Mouse (Mus musculus) CH12.LX (cell line): Measurements from ENCODE around the gene Lamtor4. TPM values are rescaled to one million over a fixed set of nuclear protein-coding genes. Genes with fewer than 3 reads are reported as not detected.

Experiments
- DNase-seq: peaks from one replicate; pipeline ENCODE4 v3.0.0-alpha.2; 2013; ENCODE audit errors: extremely low read depth
- H3K27ac ChIP-seq: 2 replicates; pipeline ENCODE4 v1.5.1; 2012; ENCODE audit warnings: low read depth, mild to moderate bottlenecking, control low read depth, moderate library complexity; ENCODE audit not compliant: insufficient read depth
- H3K27me3 ChIP-seq: replicated peaks from 2 replicates; pipeline ENCODE3; 2012; ENCODE audit warnings: inconsistent platforms
- H3K36me3 ChIP-seq, 2 experiments: replicated peaks in 1 of 2; 2 replicates each; pipeline versions ENCODE3 to v1.6.1; 2012; ENCODE audit warnings: inconsistent platforms in 1 of 2, low read length in 1 of 2, mild to moderate bottlenecking in 1 of 2, mixed read lengths in 1 of 2, moderate library complexity in 1 of 2; ENCODE audit not compliant: control insufficient read depth in 1 of 2, insufficient read depth in 1 of 2
- H3K4me1 ChIP-seq, 2 experiments: 2 replicates each; pipeline ENCODE4 v1.6.1; 2012; ENCODE audit warnings: inconsistent platforms in 1 of 2, moderate library complexity in 1 of 2; ENCODE audit not compliant: insufficient read depth in 2 of 2, control insufficient read depth in 1 of 2
- H3K4me2 ChIP-seq: 2 replicates; pipeline ENCODE4 v1.6.1; 2012; ENCODE audit warnings: low read depth, mild to moderate bottlenecking, control low read depth; ENCODE audit not compliant: poor library complexity, insufficient read depth, severe bottlenecking
- H3K4me3 ChIP-seq, 3 experiments: fragments of 150-350 bp in 1 of 3; sonication (generic) in 1 of 3; replicated peaks in 1 of 3; 2 replicates each; pipeline versions ENCODE3 to v1.5.1; 2011 to 2012; ENCODE audit warnings: low read depth in 2 of 3, low read length in 2 of 3, mild to moderate bottlenecking in 2 of 3, moderate library complexity in 2 of 3, control low read depth in 1 of 3, improper control_type of control experiment in 1 of 3, inconsistent platforms in 1 of 3, mixed read lengths in 1 of 3; ENCODE audit not compliant: poor library complexity in 1 of 3
- H3K79me2 ChIP-seq: replicated peaks from 2 replicates; pipeline ENCODE4 v1.6.1; 2012; ENCODE audit warnings: mild to moderate bottlenecking, moderate library complexity; ENCODE audit not compliant: control insufficient read depth, poor library complexity, insufficient read depth, severe bottlenecking; ENCODE audit errors: extremely low read depth
- H3K9ac ChIP-seq: 2 replicates; pipeline ENCODE4 v1.6.1; 2012; ENCODE audit warnings: low read depth, mild to moderate bottlenecking, control low read depth, moderate library complexity; ENCODE audit not compliant: insufficient read depth
- H3K9me3 ChIP-seq: replicated peaks from 2 replicates; pipeline ENCODE3; 2012; ENCODE audit warnings: low read length, inconsistent platforms, mixed read lengths
- CHD2 ChIP-seq: IDR thresholded peaks from 2 replicates; pipeline ENCODE4 v1.6.1; 2011; ENCODE audit warnings: low read length, improper control_type of control experiment
- E2F4 ChIP-seq: IDR thresholded peaks from 2 replicates; pipeline ENCODE4 v1.6.1; 2011; ENCODE audit warnings: low read depth, low read length, improper control_type of control experiment; ENCODE audit not compliant: insufficient replicate concordance
- ELF1 ChIP-seq: IDR thresholded peaks from 2 replicates; pipeline ENCODE4 v1.6.1; 2014; ENCODE audit warnings: low read depth, mild to moderate bottlenecking, inconsistent platforms, low read length, improper control_type of control experiment
- EP300 ChIP-seq: IDR thresholded peaks from 2 replicates; pipeline ENCODE4 v1.6.1; 2011; ENCODE audit warnings: low read length, improper control_type of control experiment
- HCFC1 ChIP-seq: IDR thresholded peaks from 2 replicates; pipeline ENCODE4 v1.6.1; 2012; ENCODE audit warnings: low read depth, mild to moderate bottlenecking, inconsistent platforms, low read length, improper control_type of control experiment
- JUN ChIP-seq: IDR thresholded peaks from 2 replicates; pipeline ENCODE4 v1.6.1; 2011; ENCODE audit warnings: low read depth, mild to moderate bottlenecking, low read length, improper control_type of control experiment, moderate library complexity; ENCODE audit not compliant: insufficient read depth
- MAX ChIP-seq: IDR thresholded peaks from 2 replicates; pipeline ENCODE4 v1.6.1; 2011; ENCODE audit warnings: low read length, improper control_type of control experiment
- POLR2AphosphoS2 ChIP-seq: IDR thresholded peaks from 2 replicates; pipeline ENCODE4 v1.6.1; 2011; ENCODE audit warnings: low read depth, low read length, improper control_type of control experiment
- RAD21 ChIP-seq: IDR thresholded peaks from 2 replicates; pipeline ENCODE4 v1.6.1; 2011; ENCODE audit warnings: low read depth, mild to moderate bottlenecking, low read length, improper control_type of control experiment, moderate library complexity
- SIN3A ChIP-seq: IDR thresholded peaks from 2 replicates; pipeline ENCODE4 v1.6.1; 2012; ENCODE audit warnings: low read length, improper control_type of control experiment, inconsistent platforms
- UBTF ChIP-seq: IDR thresholded peaks from 2 replicates; pipeline ENCODE4 v1.6.1; 2012; ENCODE audit warnings: low read depth, mild to moderate bottlenecking, inconsistent platforms, low read length, improper control_type of control experiment, moderate library complexity
- USF2 ChIP-seq: conservative IDR thresholded peaks from 2 replicates; pipeline ENCODE4 v1.6.1; 2011; ENCODE audit warnings: low read depth, low read length, improper control_type of control experiment
- ZC3H11A ChIP-seq: IDR thresholded peaks from 2 replicates; pipeline ENCODE4 v1.6.1; 2012; ENCODE audit warnings: low read depth, mild to moderate bottlenecking, inconsistent platforms, low read length, improper control_type of control experiment
- ZNF384 ChIP-seq: IDR thresholded peaks from 2 replicates; pipeline ENCODE4 v1.6.1; 2012; ENCODE audit warnings: low read depth, low read length, improper control_type of control experiment, inconsistent platforms
- dilution Hi-C: fragments of 300-500 bp; cut with MboI; formaldehyde crosslinking; loops from 2 replicates; pipeline ENCODE4 v1.14.3; 2020; ENCODE audit warnings: low sequenced_read_pairs; ENCODE audit not compliant: extremely low pct_unique_long_range_greater_than_20kb, extremely low pct_ligation_motif_present
- in situ Hi-C: fragments of 300-500 bp; cut with MboI; formaldehyde crosslinking; loops from 3 replicates; pipeline ENCODE4 v1.14.3; 2019; ENCODE audit warnings: low sequenced_read_pairs, low pct_ligation_motif_present, low pct_unique_long_range_greater_than_20kb, mixed read lengths
- polyA plus RNA-seq: library from polyadenylated mRNA; unstranded; fragments of >175 nt; gene quantifications from 2 replicates; pipeline ENCODE4 v1.2.1, GENCODE M21; 2012; ENCODE audit warnings: low read depth; ENCODE audit not compliant: insufficient read length
- total RNA-seq, 2 experiments: library from RNA; depleted of rRNA; stranded (reverse); fragments of 300-350 nt in 1 of 2; fragments of >200 nt in 1 of 2; gene quantifications; 2 replicates each; pipeline ENCODE4 v1.2.3; 2012 to 2014

Gene Lamtor4
- total and polyA plus RNA-seq, 3 experiments, result 24.5 to 44.0 (median 40.1) TPM

DNA sequence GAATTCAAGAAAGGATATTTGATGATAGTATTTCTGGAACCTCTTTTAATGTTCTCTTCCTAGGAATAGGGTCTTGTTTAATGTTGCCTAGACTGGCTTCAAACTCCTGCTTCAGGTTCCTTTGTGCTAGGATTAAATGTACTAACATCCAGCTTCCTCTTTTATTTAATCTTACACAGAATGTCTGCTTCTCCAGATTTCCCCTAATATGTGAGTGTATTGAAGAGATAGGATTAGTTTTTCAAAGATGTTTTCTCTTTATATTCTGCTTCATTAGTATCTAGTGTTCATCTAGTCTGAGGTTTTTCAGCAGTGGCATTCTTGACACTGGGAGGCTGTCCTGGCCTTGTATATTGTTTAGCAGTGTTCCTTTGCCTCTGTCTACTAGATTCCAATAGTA lies 38.9 kb downstream of the Lamtor4 start:
- no peaks in the 10 kb centered on the region for H3K79me2 ChIP-seq
- H3K4me1 ChIP-seq, result no peaks in the 10 kb centered on the region
- dilution Hi-C loops, result no loop called here
- no peak overlapping the region for H3K27ac ChIP-seq
- H3K9ac ChIP-seq, result no peak overlapping the region
- no peak for DNase-seq
- no peak overlapping the region for H3K4me2 ChIP-seq
- no peaks in the 10 kb centered on the region for H3K36me3 ChIP-seq
- in situ Hi-C loops, result no loop called here
- TF ChIP-seq RAD21 (no peak), EP300 (no peak), SIN3A (no peak)
- H3K4me3 ChIP-seq, result no peak overlapping the region
- H3K27me3 ChIP-seq, result peaks cover 23% of the 10 kb centered on the region
- H3K9me3 ChIP-seq, result no peaks in the 10 kb centered on the region

- no peak overlapping the region for H3K4me3 ChIP-seq
- dilution Hi-C loops, result no loop called here
These were observed 44.3 kb downstream of the Lamtor4 start for GRCm38 (mm10) chr5:138299613-138300012.

More at GRCm38 (mm10) chr5:138299613-138300012, 44.3 kb downstream of the Lamtor4 start:
- no peaks in the 10 kb centered on the region for H3K79me2 ChIP-seq
- H3K27ac ChIP-seq, result no peak overlapping the region
- TF ChIP-seq E2F4 (no peak), USF2 (no peak), HCFC1 (no peak), ZC3H11A (no peak), POLR2AphosphoS2 (no peak), UBTF (no peak), MAX (no peak), ZNF384 (no peak), JUN (no peak), ELF1 (no peak), CHD2 (no peak)
- no peak for DNase-seq
- H3K9me3 ChIP-seq, result no peaks in the 10 kb centered on the region
- no peak overlapping the region for H3K9ac ChIP-seq
- no peaks in the 10 kb centered on the region for H3K4me1 ChIP-seq
- in situ Hi-C loops, result no loop called here
- no peaks in the 10 kb centered on the region for H3K36me3 ChIP-seq
- H3K4me2 ChIP-seq, result no peak overlapping the region
- H3K27me3 ChIP-seq, result peaks cover 37% of the 10 kb centered on the region

Other genes starting within 250 kb of the Lamtor4 start
- gene Smok3a, start 234.2 kb upstream of the Lamtor4 start, total RNA-seq (2012; rRNA removed), result not detected in 2 replicates
- not detected in 2 replicates for gene Smok3a, start 234.2 kb upstream of the Lamtor4 start, total RNA-seq (2014; rRNA removed)
- not detected in 2 replicates for gene Smok3a, start 234.2 kb upstream of the Lamtor4 start, polyA plus RNA-seq
- gene Smok3b, start 234.1 kb upstream of the Lamtor4 start, total RNA-seq (2012; rRNA removed), result not detected in 2 replicates
- gene Smok3b, start 234.1 kb upstream of the Lamtor4 start, total RNA-seq (2014; rRNA removed), result not detected in 2 replicates
- gene Smok3b, start 234.1 kb upstream of the Lamtor4 start, polyA plus RNA-seq, result not detected in 2 replicates
- gene Smok3c, start 202.3 kb upstream of the Lamtor4 start, total RNA-seq (2012; rRNA removed), result not detected in 2 replicates
- not detected in 2 replicates for gene Smok3c, start 202.3 kb upstream of the Lamtor4 start, total RNA-seq (2014; rRNA removed)
- gene Smok3c, start 202.3 kb upstream of the Lamtor4 start, polyA plus RNA-seq, result not detected in 2 replicates
- 9.5 and 10.5 TPM in 2 replicates for gene Zkscan1, start 170.4 kb upstream of the Lamtor4 start, total RNA-seq (2012; rRNA removed)
- gene Zkscan1, start 170.4 kb upstream of the Lamtor4 start, total RNA-seq (2014; rRNA removed), result 10.7 and 12.0 TPM in 2 replicates
- 8.9 and 9.2 TPM in 2 replicates for gene Zkscan1, start 170.4 kb upstream of the Lamtor4 start, polyA plus RNA-seq
- gene Zscan21, start 138.6 kb upstream of the Lamtor4 start, total RNA-seq (2012; rRNA removed), result 9.0 and 10.8 TPM in 2 replicates
- 9.0 and 9.6 TPM in 2 replicates for gene Zscan21, start 138.6 kb upstream of the Lamtor4 start, total RNA-seq (2014; rRNA removed)
- gene Zscan21, start 138.6 kb upstream of the Lamtor4 start, polyA plus RNA-seq, result 12.1 and 13.6 TPM in 2 replicates
- 5.2 and 5.8 TPM in 2 replicates for gene Zfp113, start 99.7 kb upstream of the Lamtor4 start, total RNA-seq (2012; rRNA removed)
- gene Zfp113, start 99.7 kb upstream of the Lamtor4 start, total RNA-seq (2014; rRNA removed), result 5.5 and 7.0 TPM in 2 replicates
- 4.1 and 4.4 TPM in 2 replicates for gene Zfp113, start 99.7 kb upstream of the Lamtor4 start, polyA plus RNA-seq
- 78.4 and 80.6 TPM in 2 replicates for gene Cops6, start 94.4 kb upstream of the Lamtor4 start, total RNA-seq (2012; rRNA removed)
- gene Cops6, start 94.4 kb upstream of the Lamtor4 start, total RNA-seq (2014; rRNA removed), result 86.4 and 88.4 TPM in 2 replicates
- gene Cops6, start 94.4 kb upstream of the Lamtor4 start, polyA plus RNA-seq, result 205 and 210 TPM in 2 replicates
- 16.7 and 17.4 TPM in 2 replicates for gene Ap4m1, start 83.5 kb upstream of the Lamtor4 start, total RNA-seq (2012; rRNA removed)
- 20.4 and 21.5 TPM in 2 replicates for gene Ap4m1, start 83.5 kb upstream of the Lamtor4 start, total RNA-seq (2014; rRNA removed)
- gene Ap4m1, start 83.5 kb upstream of the Lamtor4 start, polyA plus RNA-seq, result 26.3 and 27.5 TPM in 2 replicates
- gene Mcm7, start 83.1 kb upstream of the Lamtor4 start, total RNA-seq (2012; rRNA removed), result 146 and 193 TPM in 2 replicates
- 206 and 209 TPM in 2 replicates for gene Mcm7, start 83.1 kb upstream of the Lamtor4 start, total RNA-seq (2014; rRNA removed)
- gene Mcm7, start 83.1 kb upstream of the Lamtor4 start, polyA plus RNA-seq, result 267 and 277 TPM in 2 replicates
- 60.9 and 62.1 TPM in 2 replicates for gene Taf6, start 68.0 kb upstream of the Lamtor4 start, total RNA-seq (2012; rRNA removed)
- 59.8 and 60.2 TPM in 2 replicates for gene Taf6, start 68.0 kb upstream of the Lamtor4 start, total RNA-seq (2014; rRNA removed)
- gene Taf6, start 68.0 kb upstream of the Lamtor4 start, polyA plus RNA-seq, result 56.8 and 61.5 TPM in 2 replicates
- gene Cnpy4, start 68.0 kb upstream of the Lamtor4 start, total RNA-seq (2012; rRNA removed), result 19.2 and 22.5 TPM in 2 replicates
- 21.6 and 26.7 TPM in 2 replicates for gene Cnpy4, start 68.0 kb upstream of the Lamtor4 start, total RNA-seq (2014; rRNA removed)
- 24.9 and 31.0 TPM in 2 replicates for gene Cnpy4, start 68.0 kb upstream of the Lamtor4 start, polyA plus RNA-seq
- gene Mblac1, start 61.2 kb upstream of the Lamtor4 start, total RNA-seq (2012; rRNA removed), result 0.84 and 1.4 TPM in 2 replicates
- 0.17 TPM in 1 of 2 replicates, not detected in the other for gene Mblac1, start 61.2 kb upstream of the Lamtor4 start, total RNA-seq (2014; rRNA removed)
- gene Mblac1, start 61.2 kb upstream of the Lamtor4 start, polyA plus RNA-seq, result 0.31 and 0.41 TPM in 2 replicates
- gene Nxpe5, start 29.6 kb upstream of the Lamtor4 start, total RNA-seq (2012; rRNA removed), result not detected in 2 replicates
- not detected in 2 replicates for gene Nxpe5, start 29.6 kb upstream of the Lamtor4 start, total RNA-seq (2014; rRNA removed)
- not detected in 2 replicates for gene Nxpe5, start 29.6 kb upstream of the Lamtor4 start, polyA plus RNA-seq
- gene BC037034, start 8.6 kb downstream of the Lamtor4 start, total RNA-seq (2012; rRNA removed), result 11.2 and 15.9 TPM in 2 replicates
- 4.4 and 4.5 TPM in 2 replicates for gene BC037034, start 8.6 kb downstream of the Lamtor4 start, total RNA-seq (2014; rRNA removed)
- gene BC037034, start 8.6 kb downstream of the Lamtor4 start, polyA plus RNA-seq, result 15.4 and 15.6 TPM in 2 replicates
- gene Gal3st4, start 17.4 kb downstream of the Lamtor4 start, total RNA-seq (2012; rRNA removed), result 0.21 and 0.25 TPM in 2 replicates
- gene Gal3st4, start 17.4 kb downstream of the Lamtor4 start, total RNA-seq (2014; rRNA removed), result not detected in 2 replicates
- gene Gal3st4, start 17.4 kb downstream of the Lamtor4 start, polyA plus RNA-seq, result not detected in 2 replicates
- gene Gm43720, start 24.5 kb downstream of the Lamtor4 start, total RNA-seq (2012; rRNA removed), result not detected in 2 replicates
- not detected in 2 replicates for gene Gm43720, start 24.5 kb downstream of the Lamtor4 start, total RNA-seq (2014; rRNA removed)
- gene Gm43720, start 24.5 kb downstream of the Lamtor4 start, polyA plus RNA-seq, result not detected in 2 replicates
- not detected in 2 replicates for gene Gpc2, start 24.5 kb downstream of the Lamtor4 start, total RNA-seq (2012; rRNA removed)
- not detected in 2 replicates for gene Gpc2, start 24.5 kb downstream of the Lamtor4 start, total RNA-seq (2014; rRNA removed)
- gene Gpc2, start 24.5 kb downstream of the Lamtor4 start, polyA plus RNA-seq, result not detected in 2 replicates
- gene Stag3, start 24.8 kb downstream of the Lamtor4 start, total RNA-seq (2012; rRNA removed), result not detected in 2 replicates
- not detected in 2 replicates for gene Stag3, start 24.8 kb downstream of the Lamtor4 start, total RNA-seq (2014; rRNA removed)
- gene Stag3, start 24.8 kb downstream of the Lamtor4 start, polyA plus RNA-seq, result not detected in 2 replicates
- 0.21 TPM in 1 of 2 replicates, not detected in the other for gene Pvrig, start 86.5 kb downstream of the Lamtor4 start, total RNA-seq (2012; rRNA removed)
- gene Pvrig, start 86.5 kb downstream of the Lamtor4 start, total RNA-seq (2014; rRNA removed), result 0.23 and 0.87 TPM in 2 replicates
- gene Pvrig, start 86.5 kb downstream of the Lamtor4 start, polyA plus RNA-seq, result 0.45 and 0.50 TPM in 2 replicates
- 8.6 and 8.7 TPM in 2 replicates for gene Zfp157, start 186.0 kb downstream of the Lamtor4 start, total RNA-seq (2012; rRNA removed)
- gene Zfp157, start 186.0 kb downstream of the Lamtor4 start, total RNA-seq (2014; rRNA removed), result 12.7 and 12.9 TPM in 2 replicates
- 7.8 and 7.9 TPM in 2 replicates for gene Zfp157, start 186.0 kb downstream of the Lamtor4 start, polyA plus RNA-seq